Mouse (Mus musculus) hematopoietic stem cell, adult 5-6 weeks (primary cell): ENCODE results near the gene Slc6a9. TPM values are rescaled to one million over a fixed set of nuclear protein-coding genes. Genes with fewer than 3 reads are reported as not detected.
A peak's percentile ranks its signal among the peaks of the same experiment; 100 is the strongest.

Source experiments
- ATAC-seq, 2 experiments: fragments of 125-278 bp in 1 of 2; replicated peaks in 1 of 2; 2 replicates each; pipeline ENCODE4 v1.8.0; 2016 to 2017; ENCODE audit warnings: inconsistent platforms in 2 of 2, mild to moderate bottlenecking in 2 of 2, moderate number of reproducible peaks in 2 of 2, low read depth in 1 of 2, moderate TSS enrichment in 1 of 2; ENCODE audit not compliant: low FRiP score in 2 of 2, poor library complexity in 2 of 2, severe bottlenecking in 2 of 2, insufficient read depth in 1 of 2, low TSS enrichment in 1 of 2
- total RNA-seq: library from RNA; stranded (forward); fragments of 172-1452, 232-1000 nt; gene quantifications from 2 replicates; pipeline ENCODE4 v1.2.3, GENCODE M21; 2017

Slc6a9 gene
- total RNA-seq: 1.6 and 8.0 TPM in 2 replicates

DNA sequence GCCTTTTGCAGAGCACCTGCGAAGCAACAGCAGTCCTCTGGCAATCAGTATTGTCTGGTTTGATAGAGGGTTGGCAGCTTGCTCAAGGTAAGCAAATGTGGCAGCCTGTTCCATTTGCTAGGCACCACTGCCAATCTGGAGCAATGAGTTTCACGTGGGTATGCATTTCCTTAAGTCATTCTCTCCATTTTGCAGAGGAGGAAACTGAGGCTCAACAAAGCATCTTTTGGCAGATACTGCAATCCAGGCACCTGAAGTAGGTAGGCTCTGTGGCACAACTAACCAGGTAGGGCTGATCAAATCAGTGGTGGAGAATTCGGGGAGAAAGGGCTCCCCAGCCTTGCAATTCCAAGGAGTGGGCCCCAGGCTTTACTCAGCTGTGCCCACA is at the start of gene Slc6a9:
TSS of gene Slc6a9 (plus strand) at position 50 of the 388 bp plus-strand sequence.
- ATAC-seq: no peak

DNA sequence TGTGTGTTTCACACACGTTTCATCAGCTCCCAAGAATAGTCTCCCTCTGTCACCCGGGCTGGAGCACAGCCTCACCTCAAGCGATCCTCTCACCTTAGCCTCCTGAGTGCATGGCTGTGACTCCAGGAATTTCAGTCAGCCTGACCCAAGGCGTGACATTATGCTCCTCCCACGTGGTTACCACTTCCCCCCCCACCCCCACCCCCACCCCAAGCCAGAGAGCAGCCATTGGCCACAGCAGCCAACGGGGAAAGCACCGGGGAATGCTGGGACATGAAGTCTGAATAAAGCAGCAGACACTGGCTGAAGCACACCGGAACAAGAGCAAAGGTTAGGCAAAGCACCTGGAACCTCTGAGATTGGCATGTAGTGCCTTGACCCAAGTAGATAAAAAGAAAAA is 47.3 kb upstream of the Slc6a9 start:
- 0 out of 4 replicates have a peak, but pooled peaks of 1 of the 2 experiments have one; percentile 32 for ATAC-seq

DNA sequence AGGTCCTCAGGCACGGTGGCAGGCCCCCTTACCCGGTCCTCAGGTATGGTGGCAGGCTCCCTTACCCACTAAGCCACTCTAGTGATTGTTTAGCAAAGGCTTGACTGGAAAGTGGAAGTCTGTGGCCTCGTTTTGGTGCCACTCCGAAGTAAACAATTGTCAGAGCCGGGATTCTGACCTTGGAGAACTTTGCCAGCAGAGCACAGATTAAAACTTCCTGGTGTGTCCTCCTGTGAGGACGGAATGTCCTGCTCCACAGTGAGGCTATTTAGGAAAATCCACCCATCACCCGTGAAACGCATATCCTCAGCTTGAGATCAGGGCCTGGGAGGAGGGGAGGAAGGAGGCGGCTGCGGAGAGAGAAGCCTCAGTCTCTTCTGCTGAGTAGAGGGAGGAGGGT is 46.0 kb upstream of the Slc6a9 start:
- ATAC-seq: no peak

DNA sequence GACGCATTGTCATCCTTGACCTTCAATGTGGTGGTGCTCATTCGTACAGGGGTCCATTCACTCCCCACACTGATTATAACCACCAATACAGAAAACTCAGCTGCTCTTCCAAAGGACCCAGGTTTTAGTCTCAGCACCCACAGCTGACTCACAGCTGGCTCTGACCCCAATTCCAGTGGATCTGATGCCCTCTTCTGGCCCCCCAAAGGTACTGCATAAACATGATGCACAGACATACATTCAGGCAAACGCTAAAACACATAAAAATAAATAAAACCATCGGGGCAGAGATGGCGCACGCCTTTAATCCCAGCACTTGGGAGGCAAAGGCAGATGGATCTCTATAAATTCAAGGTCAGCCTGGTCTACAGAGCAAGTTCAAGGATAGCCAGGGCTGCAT is 34.4 kb upstream of the Slc6a9 start:
- no peak for ATAC-seq

DNA sequence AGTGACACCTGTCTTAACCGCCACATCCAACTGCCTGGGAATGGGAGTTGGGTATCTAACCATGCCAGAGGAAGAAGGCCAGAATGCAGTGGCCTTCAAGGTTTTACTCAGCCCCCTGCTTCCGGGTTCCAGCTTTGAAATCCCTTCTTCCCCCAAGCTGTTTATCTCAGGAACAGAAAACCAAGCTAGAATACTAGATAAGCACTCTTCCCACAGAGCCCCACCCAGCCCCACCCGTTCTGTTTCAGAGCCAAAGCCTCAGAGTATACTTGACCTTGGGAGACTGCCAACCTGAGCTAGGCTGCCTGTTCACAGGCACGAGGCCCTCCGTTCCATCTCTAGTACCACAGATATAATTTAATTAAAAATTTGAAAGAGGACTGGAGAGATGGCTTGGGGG is 27.3 kb upstream of the Slc6a9 start:
- peak; percentile 17 to 51; a peak in 3 of 4 replicates for ATAC-seq

DNA sequence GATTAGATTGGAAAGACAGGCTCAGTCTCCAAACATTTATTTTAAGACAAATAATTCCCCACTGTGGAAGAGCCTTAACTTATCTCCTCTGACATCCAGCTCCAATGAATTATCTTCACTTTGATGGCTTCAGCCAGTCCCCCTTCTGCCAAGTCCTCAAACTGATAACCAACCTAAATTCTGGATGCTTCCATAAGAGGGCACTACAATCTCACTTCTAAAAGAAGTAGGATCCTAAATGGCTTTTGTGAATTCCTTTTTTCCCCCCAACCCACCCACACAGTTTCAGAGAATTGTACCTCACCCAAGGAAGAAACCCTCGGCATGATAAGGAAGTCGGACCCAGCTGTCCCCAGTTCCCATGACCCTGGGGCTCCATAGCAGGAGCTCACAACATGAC is 23.4 kb upstream of the Slc6a9 start:
- no peak for ATAC-seq

DNA sequence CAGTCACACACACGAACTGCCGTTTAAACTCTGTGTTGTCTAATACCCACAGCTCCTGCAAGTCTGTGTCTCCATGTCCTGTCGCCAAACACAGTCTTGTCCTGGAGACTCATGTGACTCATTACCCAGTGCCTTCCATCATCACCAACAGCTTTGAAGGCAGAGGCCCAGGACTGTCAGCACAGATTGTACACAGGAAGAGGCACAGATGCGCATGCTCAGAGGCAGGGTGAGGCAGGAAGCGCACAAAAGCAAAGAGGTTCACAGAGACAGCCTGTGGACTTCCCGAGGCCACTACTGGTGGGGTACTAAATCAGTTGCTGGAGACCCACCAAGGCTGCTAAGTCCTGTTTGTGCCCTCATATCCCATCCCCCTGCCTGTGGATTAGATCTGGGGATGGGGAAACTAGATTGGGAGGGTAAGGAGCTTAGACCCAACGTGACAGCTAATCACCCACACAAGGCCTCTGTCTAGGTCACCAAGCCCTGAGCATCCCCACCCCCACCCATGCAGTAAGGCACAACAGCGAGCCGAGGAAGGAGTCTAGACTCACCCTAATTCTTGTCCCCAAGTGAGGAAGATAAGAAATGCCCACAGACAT is 20.6 kb upstream of the Slc6a9 start:
- ATAC-seq: no peak

DNA sequence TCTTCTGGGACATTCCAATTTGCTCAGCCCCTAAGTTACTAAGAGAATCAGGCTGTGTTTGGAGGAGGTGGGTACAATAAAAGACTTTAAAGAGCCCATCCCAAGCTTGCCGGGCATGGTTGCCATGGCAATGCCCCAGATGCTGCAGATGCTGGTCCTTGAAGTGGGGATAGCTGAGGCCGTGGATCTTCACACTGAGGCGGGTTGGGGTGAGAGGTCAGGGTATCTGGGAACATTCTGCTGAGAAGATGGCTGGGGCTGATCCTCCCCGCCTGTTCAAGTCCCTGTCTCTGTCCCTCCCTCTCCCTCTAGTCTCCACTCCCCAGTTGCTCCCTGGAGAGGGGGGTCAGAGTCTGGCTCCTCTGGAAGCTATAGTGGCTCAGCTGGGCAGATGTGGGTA is 20.0 kb upstream of the Slc6a9 start:
- no peak for ATAC-seq

DNA sequence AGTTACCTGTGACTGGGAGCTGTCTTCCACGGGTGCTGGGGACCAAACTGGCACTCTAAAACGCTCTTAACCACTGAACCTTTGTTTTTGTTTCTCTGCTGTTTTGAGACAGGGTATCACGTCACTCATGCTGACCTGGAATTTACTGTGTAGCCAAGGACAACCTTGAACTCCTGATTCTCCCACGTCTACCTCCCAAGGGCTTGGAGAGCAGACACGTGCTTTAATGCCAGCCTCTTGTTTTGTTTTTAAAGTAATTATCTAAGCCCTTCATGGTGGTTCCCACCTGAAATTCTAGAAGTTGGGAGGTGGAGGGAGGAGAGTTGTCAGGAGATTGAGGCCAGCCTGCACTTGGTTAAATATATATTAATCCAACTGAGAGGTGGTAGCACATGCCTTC is 17.5 kb upstream of the Slc6a9 start:
- no peak for ATAC-seq

DNA sequence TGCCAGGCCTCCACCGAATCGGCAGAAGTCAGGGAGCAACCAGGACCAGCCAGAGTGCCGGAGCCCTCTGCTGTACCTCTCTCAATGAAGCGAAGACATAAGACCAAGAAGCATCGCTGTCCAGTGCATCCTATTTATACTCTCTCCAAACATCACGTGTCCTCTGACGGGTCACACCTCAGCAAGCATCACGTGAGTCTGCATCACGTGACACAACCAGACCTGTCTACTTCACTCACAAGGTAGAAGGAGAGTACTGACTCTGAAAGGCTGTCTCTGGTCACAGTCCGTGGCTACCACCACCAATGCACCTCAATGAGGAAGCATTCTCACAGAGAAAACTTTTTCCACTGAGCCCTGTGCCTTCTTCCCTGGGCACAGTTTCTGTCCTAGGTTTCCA is 16.3 kb upstream of the Slc6a9 start:
- no peak for ATAC-seq

DNA sequence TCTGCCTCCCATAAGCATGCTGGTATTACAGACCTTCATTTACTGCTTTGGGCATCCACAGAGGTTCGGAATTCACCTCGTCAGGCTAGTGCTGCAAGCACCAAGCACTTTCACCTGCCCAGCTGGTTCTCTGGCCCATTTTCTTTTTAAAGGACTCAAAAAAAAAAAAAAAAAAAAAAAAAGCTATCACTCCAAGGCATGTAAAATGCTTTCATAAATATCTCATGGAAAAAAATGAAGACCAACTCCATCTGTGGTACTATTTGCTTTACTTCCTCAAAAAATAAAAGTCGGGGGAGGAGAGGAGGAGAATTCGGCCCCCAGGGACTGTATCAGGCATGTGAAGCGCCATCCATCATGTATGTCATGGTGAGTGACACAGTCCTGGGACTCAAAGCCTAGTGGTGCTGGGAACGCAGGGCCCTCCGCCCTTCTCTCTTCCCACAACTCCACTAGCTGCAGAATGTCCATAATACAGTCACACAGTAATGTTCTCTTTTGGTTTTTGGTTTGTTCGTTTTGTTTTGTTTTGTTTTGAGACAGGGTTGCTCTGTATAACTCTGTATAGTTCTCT is 5.6 kb upstream of the Slc6a9 start:
- ATAC-seq: no peak

DNA sequence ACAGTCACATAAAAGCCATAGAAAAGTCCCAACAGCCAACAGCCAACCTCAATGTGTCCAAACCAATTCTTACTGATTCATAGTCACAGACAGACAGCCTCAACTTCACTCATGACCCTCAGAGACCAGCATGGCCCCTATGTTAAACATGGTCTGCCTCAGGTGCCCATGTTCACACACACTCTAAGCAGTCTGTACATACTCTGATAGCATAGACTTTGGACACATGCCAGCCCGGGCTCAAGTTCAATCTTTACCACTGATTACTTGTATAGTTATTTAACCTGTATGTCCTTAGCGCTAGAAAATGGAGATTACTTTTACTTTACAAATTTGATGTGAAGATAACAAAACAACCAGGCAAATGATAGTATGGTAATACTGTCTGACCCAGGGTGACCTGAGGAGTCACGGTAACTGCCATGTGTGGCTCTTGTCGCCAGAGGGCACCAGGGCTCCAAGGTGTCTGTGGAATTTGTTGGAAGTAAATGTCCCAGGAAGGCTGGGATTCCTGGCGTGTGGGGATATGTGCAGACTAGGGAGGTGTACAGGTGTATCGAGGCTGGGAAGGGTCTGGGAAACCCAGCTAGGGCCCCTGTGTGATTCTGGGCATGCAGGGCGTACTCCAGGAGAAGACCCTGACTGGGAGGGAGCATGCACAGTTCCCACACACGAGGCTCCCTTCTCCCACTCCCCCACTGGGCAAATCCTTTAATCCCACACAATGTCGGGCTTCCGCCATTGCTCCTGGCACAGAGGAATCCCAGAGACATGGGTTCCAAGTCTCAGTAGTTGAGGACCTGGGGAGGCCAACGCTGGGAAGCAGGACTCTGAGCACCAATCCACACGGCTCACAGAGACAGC is 4.8 kb upstream of the Slc6a9 start:
- ATAC-seq: peak; percentile 20 to 25; a peak in 1 of 4 replicates

DNA sequence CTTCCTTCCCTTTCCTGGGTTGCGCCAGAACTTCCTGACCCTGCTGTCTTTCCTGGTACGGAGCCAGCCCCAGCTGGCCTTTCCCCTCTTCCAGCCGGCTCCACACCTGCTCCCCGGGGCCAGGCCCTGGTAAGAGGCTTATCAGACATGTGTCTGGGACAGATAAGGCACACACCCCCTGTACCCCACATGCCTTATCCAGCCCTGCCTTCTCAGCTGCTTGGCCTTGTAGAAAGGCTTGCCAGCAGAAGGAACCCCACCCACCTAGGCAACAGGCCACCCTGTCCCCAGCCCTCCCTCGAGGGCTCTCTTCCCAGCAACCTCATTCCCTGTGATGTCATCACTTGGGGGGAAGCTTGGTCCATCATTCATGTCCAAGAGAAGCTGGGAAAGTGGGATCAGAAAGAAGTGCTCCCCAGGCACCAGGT is 4.2 kb upstream of the Slc6a9 start:
- peak; percentile 27 to 63; a peak in 3 of 4 replicates for ATAC-seq

DNA sequence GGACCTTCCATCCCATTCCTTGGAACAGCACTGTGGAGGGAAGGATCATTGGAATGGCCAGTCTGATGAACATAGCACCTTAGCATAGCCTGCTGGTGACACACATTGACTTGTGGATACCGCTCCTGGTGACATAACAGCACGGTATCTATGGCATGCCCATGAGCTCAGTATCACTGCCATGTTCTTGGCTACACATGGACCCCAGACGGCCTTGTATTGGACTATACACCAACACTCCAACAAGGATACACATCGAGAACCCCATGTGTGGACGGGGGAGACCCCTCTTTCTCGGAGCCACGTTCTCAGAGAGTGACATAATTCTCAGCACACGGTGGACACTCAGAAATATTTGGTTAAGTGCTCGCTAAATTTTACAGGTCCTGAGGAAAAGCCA is 3.5 kb upstream of the Slc6a9 start:
- ATAC-seq: no peak

DNA sequence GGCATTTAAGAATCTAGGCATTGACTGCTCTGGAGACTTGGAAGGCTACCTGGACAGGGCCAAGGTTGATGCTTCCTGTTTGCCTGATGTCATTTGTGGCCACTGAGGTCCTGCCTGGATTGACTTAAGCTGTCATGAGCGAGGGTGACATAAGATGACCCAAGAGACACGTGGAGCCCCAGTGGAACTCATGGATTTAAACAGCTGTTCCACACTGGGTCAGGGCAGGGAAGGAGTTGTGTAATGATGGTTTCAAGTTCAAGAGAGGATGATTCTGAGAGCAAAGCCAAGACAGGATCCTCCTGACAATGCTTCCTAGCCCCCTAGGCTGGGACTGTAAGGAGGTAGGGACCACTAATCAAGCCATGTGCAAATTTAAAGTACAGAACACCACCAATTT is 2.8 kb upstream of the Slc6a9 start:
- ATAC-seq: no peak

DNA sequence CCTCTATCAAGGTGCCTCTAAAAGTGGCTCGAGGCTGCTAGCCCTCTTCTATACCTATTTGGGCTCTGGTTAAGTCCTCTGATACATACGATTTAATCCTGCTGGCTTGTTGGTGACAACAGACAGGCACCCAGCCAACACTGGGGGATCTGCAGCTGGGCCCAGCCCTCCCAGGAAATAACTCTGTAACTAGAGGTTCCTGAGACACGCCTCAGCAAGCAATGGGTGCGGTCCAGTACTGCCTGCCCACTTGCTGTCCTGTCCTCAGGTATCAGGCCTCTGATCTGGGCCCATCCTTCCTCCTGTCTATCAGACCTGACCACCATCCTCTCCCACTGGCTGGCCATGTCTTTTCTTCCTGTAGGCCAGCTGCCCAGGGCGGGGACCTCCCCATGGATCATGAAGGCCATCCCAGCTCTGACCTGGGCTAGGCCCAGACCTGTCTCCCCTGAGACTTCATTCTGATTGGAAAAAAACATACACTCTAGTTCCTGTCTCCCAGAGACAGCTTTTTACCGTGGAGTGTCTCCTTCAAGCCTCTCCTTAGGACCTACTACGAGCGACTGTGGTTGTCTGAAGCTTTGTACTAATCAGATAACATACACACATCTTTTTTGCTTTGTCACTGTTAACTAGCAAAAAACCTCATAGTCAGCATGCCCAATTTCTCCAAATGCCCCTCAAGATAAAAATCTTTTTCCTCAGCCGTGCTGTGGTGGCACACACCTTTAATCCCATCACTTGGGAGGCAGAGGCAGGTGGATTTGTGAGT is 2.2 kb upstream of the Slc6a9 start:
- no peak for ATAC-seq

DNA sequence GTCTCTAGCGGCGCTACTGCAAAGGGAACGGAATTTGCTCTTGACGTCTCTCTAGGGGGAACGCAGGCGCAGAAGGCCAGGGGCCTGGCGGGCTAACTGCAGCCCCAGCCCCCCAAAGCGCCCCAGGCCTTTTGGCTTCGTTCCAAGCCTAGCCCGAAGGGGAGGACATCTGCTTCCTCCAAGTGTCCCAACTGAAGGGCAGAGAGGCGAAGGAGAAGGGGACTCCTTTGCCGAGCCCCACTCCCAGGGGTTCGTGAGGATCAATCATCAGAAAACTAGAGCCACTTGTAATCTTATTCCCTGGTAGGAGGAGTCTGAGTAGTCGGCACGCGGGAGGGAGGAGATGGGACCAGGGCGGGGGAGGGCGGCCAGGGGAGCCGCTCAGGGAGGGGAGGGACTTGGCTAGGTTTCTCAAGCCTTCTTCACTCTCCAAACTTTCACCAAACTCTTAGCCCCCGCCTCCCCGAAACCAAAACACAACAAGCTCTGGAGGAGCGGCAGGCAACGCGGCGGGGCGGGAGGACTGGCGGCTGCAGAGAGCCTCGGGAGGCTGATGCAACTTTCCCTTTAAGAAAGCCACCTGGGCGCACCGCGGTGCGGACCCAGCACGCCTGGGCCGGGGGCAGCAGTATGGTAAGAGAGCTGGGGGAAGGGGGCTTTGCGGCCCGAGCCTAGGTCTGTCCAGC is 682 bp downstream of the Slc6a9 start:
- peak; percentile 44 to 48 for ATAC-seq
